Mouse (Mus musculus): ENCODE results near the gene AB124611.
"Not testable (repeated sequence)": the region's sequence is repeated elsewhere in the genome, so short reads cannot be mapped to it uniquely, and the experiment has no call there.

Gene AB124611

GRCm38 (mm10) chr9:21525142-21525936, 637 bp upstream of the AB124611 start:
- no peak for DNase-seq

DNA sequence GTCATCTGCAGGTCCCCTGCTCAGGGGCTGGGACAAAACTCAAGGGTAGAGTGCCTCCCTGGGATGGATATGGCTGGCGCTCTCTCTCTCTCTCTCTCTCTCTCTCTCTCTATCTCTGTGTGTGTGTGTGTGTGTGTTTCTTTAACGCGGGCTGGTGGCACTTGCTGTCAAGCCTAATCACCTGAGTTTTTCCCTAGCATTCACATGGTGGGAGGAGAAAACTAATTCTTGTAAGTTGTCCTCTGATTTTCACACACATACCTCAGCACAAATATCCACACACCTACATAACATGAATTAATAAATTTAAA, 613 bp downstream of the AB124611 start:
- no peak for DNase-seq

DNA sequence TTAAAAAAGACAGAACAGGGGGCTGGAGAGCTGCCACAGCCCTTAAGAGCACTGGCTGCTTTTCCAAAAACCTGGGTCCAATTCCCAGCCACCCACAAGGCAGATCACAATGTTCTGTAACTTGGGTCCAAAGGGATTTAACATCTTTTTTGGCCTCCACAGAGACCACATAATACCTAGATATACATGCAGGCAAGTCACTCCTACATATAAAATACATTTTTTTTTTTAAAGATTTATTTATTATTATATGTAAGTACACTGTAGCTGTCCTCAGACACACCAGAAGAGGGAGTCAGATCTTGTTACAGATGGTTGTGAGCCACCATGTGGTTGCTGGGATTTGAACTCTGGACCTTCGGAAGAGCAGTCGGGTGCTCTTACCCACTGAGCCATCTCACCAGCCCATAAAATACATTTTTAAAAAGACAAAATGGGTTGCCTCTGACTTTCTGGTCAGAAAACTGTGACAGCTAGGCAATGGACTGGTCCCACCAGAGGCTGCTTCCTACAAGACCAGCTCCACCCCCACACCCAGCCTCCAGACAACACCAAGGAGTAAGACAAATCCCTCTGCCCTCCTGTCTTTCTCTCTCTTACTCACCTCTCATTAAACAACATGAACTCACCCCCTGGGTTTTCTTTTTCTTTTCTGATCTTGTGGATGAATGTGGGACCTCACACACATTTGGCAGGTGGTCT, 1.3 kb downstream of the AB124611 start:
- DNase-seq = no peak

DNA sequence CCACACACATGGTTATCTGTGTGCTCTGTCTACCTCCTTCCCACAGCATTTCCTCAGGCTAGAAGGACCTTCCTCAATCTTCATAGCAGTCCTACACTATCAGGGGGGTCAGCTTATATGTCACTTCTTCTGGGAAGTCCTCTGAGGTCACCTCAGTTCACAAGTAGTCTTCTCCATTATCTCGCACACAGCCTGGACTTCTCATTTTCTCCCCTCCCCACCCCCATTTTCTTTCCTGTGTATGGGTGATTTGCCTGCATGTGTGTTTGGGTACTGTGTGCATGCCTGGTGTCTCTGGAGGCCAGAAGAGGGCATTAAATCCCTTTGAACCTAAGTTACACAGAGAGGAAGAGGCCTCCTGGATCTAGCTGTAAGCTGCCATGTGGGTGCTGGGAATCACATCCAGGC, 1.9 kb downstream of the AB124611 start:
- DNase-seq = no peak

GRCm38 (mm10) chr9:21536501-21536900, 10.5 kb downstream of the AB124611 start:
- no peak for DNase-seq

DNA sequence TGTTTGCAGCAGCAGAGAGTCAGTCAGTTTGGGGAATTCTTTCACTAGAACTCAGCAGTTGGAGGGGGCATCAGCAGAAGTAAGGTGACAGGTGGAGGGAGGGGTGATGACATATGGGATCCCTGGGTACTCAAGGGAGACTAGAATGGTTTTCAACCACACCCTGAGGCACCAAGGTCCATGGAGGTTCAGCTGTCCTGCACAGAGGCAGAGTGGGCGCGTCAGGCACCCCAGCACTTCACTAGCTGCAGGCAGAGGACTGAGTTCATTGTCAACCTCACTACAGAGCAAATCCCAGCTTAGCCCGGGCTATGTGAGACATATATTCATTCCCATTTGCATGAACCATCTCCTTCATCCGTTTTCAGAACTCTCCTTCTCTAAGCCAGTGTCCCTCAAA, 11.0 kb downstream of the AB124611 start:
- DNase-seq = no peak

GRCm38 (mm10) chr9:21539981-21540753, 14.2 kb downstream of the AB124611 start:
- no peak for DNase-seq

DNA sequence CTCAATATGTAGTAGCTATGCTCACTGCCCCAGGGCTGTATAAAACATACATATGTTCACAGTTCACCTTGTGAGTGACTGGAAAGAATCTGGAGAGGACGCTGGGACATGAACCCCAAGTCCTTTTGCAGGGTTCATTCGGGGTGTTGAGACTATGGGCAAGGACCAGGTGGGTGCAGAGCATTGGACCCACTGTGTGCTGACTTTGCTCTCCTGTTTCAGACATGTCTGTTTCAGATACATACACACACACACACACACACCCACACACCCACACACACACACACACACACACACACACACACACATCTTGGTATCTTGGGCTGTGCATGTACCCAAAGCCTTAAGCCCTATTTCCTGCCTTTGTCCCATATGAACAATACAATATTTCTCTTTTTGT, 16.0 kb downstream of the AB124611 start:
- not testable (repeated sequence) for DNase-seq

DNA sequence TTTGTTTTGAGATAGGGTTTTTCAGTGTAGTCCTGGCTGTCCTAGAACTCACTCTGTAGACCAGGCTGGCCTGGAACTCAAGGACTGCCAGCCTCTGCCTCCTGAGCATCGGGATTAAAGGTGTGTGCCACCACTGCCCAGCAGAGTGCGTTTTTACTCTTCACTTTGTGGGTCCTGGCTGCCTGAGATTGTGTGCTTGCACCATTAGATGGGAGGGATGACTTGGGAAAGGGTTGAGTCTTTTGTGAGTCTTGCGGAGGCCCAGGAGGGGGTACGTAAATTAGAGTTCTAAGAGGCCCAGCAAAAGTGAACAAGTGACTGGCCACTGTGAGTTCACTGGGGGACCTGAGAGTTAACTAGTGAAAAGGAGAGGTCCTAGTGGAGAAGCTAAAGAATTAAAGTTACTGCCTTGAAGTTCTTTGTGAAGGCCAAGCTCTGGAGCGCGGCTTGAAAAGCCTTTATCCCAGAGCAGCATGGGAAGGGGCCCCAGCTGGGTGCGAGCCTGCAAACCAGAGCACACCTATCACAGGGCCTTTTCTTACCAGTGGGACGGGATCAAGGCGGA, 19.5 kb downstream of the AB124611 start:
- no peak for DNase-seq

DNA sequence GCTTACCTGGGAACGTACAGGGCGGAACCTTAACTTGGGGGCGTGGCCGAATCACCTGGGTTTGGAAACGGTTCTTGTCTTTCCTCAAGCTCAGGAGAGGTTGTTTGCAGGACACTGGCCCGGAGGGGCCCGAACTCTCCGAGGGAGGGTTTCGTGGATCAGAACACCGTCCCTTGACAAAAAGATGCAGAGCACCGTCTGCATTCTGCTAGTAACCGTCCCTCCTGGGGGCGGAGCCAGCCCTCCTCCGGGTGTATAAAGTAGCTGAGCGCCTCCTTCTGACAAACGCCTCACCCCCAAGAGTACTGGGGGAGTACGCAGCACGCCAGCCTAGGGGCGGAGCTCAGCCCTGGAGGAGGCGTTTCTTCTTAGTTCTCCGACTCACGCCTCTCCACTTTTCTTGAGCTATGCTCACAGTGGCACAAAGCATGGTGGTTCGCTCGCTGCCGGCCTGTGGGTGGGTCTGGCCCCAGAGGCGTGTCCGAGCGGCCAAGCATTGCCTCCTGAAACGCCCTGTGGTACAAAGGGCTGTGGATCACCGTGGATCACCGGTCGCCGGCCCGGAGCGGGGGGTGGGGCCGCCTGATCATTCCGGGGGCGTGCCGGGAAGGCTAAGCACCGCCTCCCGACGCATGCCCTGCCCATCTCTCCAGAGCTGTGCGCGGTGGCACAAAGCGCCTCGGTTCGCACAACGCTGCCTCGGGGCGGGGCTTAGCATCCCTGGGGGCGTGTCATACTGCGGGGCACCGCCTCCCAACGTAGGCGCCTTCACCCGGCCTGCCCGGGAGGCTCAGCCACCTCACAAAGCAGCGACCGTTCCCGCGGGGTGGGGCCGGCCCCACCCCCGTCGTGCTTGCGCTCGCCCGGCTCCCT, 20.2 kb downstream of the AB124611 start:
- peak; percentile 99 to 100 for DNase-seq

DNA sequence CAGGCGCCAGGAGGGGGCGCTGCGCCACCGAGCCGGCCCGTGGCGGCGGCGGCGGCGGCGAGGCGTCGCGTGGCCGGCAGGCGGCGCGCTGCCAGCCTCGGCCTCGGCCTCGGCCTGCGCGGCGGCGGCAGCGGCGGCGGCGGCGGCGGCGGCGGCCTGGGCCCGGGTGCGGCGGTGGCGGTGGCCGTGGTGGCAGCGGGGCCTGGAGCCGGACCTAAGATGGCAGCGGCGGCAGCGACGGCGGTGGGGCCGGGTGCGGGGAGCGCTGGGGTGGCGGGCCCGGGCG, 20.8 kb downstream of the AB124611 start, which contains the start of gene Carm1:
Gene Carm1, plus strand, starts transcription at position 106 of the 286 bp plus-strand sequence.
- DNase-seq = peak in 1 of 2 experiments; percentile 79

DNA sequence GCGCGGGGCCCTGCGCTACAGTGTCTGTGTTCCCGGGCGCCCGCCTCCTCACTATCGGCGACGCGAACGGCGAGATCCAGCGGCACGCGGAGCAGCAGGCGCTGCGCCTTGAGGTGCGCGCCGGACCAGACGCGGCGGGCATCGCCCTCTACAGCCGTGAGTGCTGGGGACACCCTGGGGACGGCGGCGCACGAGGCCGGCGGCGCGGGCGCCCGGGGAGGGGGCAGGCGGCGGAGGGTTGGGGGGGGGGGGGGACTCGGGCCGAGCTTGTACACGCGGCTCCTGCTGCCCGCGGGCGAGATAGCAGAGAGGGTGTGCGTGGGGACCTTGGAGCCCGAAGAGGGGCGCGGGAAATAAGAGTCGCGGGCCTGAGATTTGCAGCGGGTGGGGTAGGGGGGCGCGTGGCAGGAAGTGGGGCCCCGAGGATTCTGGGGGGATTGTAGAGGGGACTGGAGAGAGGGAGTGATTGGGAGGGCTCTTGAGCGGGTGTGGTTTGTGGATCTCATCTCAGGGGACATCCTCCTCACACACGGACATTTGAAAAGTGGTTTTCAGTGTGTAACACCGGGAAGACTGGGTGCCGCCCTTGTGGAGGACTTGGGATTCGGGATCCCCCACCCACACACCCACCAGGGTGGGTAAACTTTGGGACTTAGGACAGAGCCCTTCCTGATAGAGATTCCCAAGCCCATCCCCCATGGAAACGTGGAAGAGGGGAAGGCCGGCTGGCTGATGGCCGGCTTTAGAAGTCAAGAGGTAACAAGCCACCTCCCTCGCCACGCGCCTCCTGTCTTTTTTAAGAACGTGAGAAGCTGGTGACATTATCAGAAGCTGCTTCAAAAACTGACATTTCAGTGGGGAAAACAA, 21.3 kb downstream of the AB124611 start:
- peak; percentile 68 to 73 for DNase-seq

- no peak for DNase-seq
Observed at GRCm38 (mm10) chr9:21551049-21551448, 25.1 kb downstream of the AB124611 start.

- DNase-seq = no peak
Observed at GRCm38 (mm10) chr9:21553607-21554273, 27.8 kb downstream of the AB124611 start.

- no peak for DNase-seq
Observed at GRCm38 (mm10) chr9:21555198-21555742, 29.3 kb downstream of the AB124611 start.

GRCm38 (mm10) chr9:21556996-21557395, 31.0 kb downstream of the AB124611 start:
- DNase-seq = no peak

GRCm38 (mm10) chr9:21557556-21557955, 31.6 kb downstream of the AB124611 start:
- no peak for DNase-seq

DNA sequence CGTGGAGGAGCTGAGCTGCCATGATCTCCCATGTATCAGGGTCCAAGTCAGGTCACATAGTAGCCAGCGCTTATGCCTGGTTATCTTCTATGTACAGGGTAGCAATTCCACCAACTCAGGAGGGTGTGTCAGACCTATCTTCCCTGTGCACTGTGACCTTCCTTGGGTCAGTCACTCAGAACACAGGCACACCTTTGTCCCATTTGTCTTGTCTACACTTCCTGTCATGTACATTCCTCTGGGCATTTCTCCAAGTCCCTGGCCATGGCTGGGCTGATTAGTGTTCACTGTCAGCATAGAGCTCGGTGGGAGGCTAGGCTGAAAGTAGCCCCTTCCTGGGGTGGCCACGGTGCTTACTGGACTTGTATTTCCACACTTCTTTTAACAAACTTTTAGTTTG, 32.4 kb downstream of the AB124611 start:
- DNase-seq = no peak

DNA sequence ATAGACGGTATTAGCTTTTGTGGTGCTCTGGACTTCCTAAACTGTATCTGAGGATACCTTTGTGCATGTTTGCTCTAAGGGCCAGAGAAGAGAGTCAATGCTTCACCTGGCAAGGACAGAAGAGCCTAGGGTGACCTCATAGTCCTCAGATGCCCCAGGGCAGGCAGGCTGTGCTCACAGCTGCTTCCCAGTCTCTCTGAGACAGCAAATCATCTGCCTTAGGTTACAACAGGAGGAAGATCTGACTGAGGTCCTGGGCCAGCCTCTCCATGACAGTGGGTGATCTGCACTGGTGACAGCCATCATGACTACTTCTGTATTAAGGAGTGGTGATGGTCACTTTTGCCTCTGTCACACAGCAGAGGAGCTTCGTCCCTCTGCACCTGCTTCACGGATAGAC, 33.2 kb downstream of the AB124611 start:
- DNase-seq = no peak

- no peak for DNase-seq
Observed at GRCm38 (mm10) chr9:21564420-21564819, 38.4 kb downstream of the AB124611 start.

All from thymus, postnatal 36 days (tissue).